In genomic region chr17:80815747-80816146, GRCm38 (mm10) we compare ENCODE assay signal across 9 mouse cellular contexts.
DNase-seq lines count a peak whose midpoint lies in the region; ATAC-seq lines count a peak whose summit lies in the region.
"Had no signal": no experiment of that assay in that cellular context is flagged by ENCODE, and none has a peak within 500 bp of the region (broad histone marks: within the 10 kb centered on the region; RNA-seq: fewer than 3 reads in every experiment).

No protein-coding gene starts in this region.

- no peaks in the 10 kb centered on the region for H3K27me3 ChIP-seq in hindbrain, embryonic 11.5 days (ENCODE audit: control insufficient read depth, insufficient read depth, low read length)
- no peaks in the 10 kb centered on the region for H3K27me3 ChIP-seq in hindbrain, embryonic 14.5 days (ENCODE audit: control insufficient read depth, insufficient read depth, low read length)
- no peaks in the 10 kb centered on the region for H3K27me3 ChIP-seq in heart, embryonic 12.5 days (replicated peaks)

- no peak overlapping the region for H3K4me3 ChIP-seq in hindbrain, embryonic 11.5 days (ENCODE audit: low read depth, low read length)
- no peak overlapping the region for H3K4me3 ChIP-seq in hindbrain, embryonic 14.5 days (replicated peaks; ENCODE audit: low read length)
- H3K4me3 ChIP-seq in heart, embryonic 12.5 days = no peak overlapping the region

- no peak overlapping the region for H3K9ac ChIP-seq in hindbrain, embryonic 11.5 days (ENCODE audit: low read depth, low read length)
- no peak overlapping the region for H3K9ac ChIP-seq in hindbrain, embryonic 14.5 days
- H3K9ac ChIP-seq in heart, embryonic 12.5 days = no peak overlapping the region

- H3K27ac ChIP-seq in hindbrain, embryonic 11.5 days (ENCODE audit: low read depth, low read length) = no peak overlapping the region
- no peak overlapping the region for H3K27ac ChIP-seq in hindbrain, embryonic 14.5 days
- H3K27ac ChIP-seq in heart, embryonic 12.5 days (ENCODE audit: poor library complexity, severe bottlenecking) = no peak overlapping the region

- WGBS in hindbrain, embryonic 11.5 days = 77% methylated on average over 4 of the region's 4 CpGs
- 80% methylated on average over 4 of the region's 4 CpGs for WGBS in hindbrain, embryonic 14.5 days
- WGBS in heart, embryonic 12.5 days = 68% methylated on average over 4 of the region's 4 CpGs

- ATAC-seq in hindbrain, embryonic 11.5 days (ENCODE audit: low FRiP score) = no peak
- ATAC-seq in hindbrain, embryonic 14.5 days (ENCODE audit: low FRiP score) = no peak
- ATAC-seq in megakaryocyte-erythroid progenitor cell, adult 5-6 weeks (replicated peaks; ENCODE audit: low FRiP score, low TSS enrichment, poor library complexity, severe bottlenecking) = 0 out of 2 replicates have a peak, but pooled peaks have one; percentile 22
- no peak for ATAC-seq in heart, embryonic 12.5 days (ENCODE audit: insufficient number of reproducible peaks, low FRiP score)
- ATAC-seq: intestine, embryonic 16.5 days had no signal

- H3K9me3 ChIP-seq in hindbrain, embryonic 11.5 days (ENCODE audit: control insufficient read depth, low read length) = no peaks in the 10 kb centered on the region
- H3K9me3 ChIP-seq in hindbrain, embryonic 14.5 days (ENCODE audit: control insufficient read depth, low read length) = no peaks in the 10 kb centered on the region
- peaks cover 6% of the 10 kb centered on the region for H3K9me3 ChIP-seq in heart, embryonic 12.5 days (replicated peaks)

- DNase-seq in hindbrain, embryonic 11.5 days (ENCODE audit: low spot score) = peak; percentile 54
- DNase-seq in hindbrain, embryonic 14.5 days (ENCODE audit: low spot score) = no peak
- DNase-seq in CD4-positive helper T cell, adult 2 months (ENCODE audit: low read depth, low spot score) = peak; percentile 11
- DNase-seq in T-cell, adult 2 months (ENCODE audit: low spot score) = peak; percentile 22
- DNase-seq in frontal cortex, postnatal 14 days (ENCODE audit: low spot score in 2 of 2) = no peak
- DNase-seq in layer of hippocampus, postnatal 25 days (ENCODE audit: extremely low spot score in 1 of 2, low spot score in 1 of 2) = no peak

- H3K4me1 ChIP-seq in hindbrain, embryonic 11.5 days (replicated peaks; ENCODE audit: control insufficient read depth, insufficient read depth, low read length) = no peaks in the 10 kb centered on the region
- no peaks in the 10 kb centered on the region for H3K4me1 ChIP-seq in hindbrain, embryonic 14.5 days (replicated peaks; ENCODE audit: control insufficient read depth, insufficient read depth, low read length)
- no peaks in the 10 kb centered on the region for H3K4me1 ChIP-seq in heart, embryonic 12.5 days (replicated peaks)

- H3K4me2 ChIP-seq in hindbrain, embryonic 11.5 days (replicated peaks; ENCODE audit: low read depth, low read length) = no peak overlapping the region
- no peak overlapping the region for H3K4me2 ChIP-seq in hindbrain, embryonic 14.5 days (replicated peaks)
- H3K4me2 ChIP-seq in heart, embryonic 12.5 days = no peak overlapping the region

- H3K36me3 ChIP-seq in hindbrain, embryonic 11.5 days (ENCODE audit: control insufficient read depth, insufficient read depth, low read length) = no peaks in the 10 kb centered on the region
- H3K36me3 ChIP-seq in hindbrain, embryonic 14.5 days (replicated peaks; ENCODE audit: control insufficient read depth, insufficient read depth) = no peaks in the 10 kb centered on the region
- H3K36me3 ChIP-seq in heart, embryonic 12.5 days = no peaks in the 10 kb centered on the region

Comparison
In these comparisons a context has a peak if more than half of its experiments do, and no peak if none do; other contexts are left out.
1. DNase-seq: peak in hindbrain, embryonic 11.5 days (single experiment), CD4-positive helper T cell, adult 2 months (single experiment) and T-cell, adult 2 months (single experiment); none in hindbrain, embryonic 14.5 days (single experiment), frontal cortex, postnatal 14 days (0 of 2) and layer of hippocampus, postnatal 25 days (0 of 2).